In the genomic region with DNA sequence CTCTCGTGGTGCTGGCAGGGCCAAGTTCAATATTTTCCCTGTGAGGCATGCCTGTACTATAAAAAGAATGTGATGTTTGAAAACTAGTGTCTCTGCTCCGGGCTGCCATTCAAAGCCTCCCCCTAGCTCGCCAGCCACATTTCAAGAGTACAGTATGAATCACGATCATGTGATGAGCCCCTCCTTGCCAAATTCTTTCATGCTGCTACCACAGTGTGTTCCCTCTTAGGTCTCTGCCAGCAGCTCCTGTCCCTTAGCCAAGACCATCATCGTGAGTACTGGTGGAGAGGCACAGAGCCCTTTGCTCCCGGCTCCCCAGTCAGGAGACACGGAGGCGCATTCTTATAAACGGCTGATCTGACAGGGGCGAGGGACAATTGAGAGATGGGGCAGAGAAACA, we compare ENCODE assay signal across 10 mouse cellular contexts. TPM values are rescaled to one million over a fixed set of nuclear protein-coding genes. Genes with fewer than 3 reads are reported as not detected.
DNase-seq lines count a peak whose midpoint lies in the region; ATAC-seq and TF ChIP-seq lines count a peak whose summit lies in the region.
"Had no signal": no experiment of that assay in that cellular context is flagged by ENCODE, and none has a peak within 500 bp of the region (broad histone marks: within the 10 kb centered on the region; RNA-seq: fewer than 3 reads in every experiment).

No protein-coding gene starts in this region.

- no peak for TF ChIP-seq CTCF in liver, adult 2 months (IDR thresholded peaks at IDR 0.05; ENCODE audit: low read depth, low read length)
- no peak for TF ChIP-seq CTCF in embryonic fibroblast, embryonic 13.5 days (IDR thresholded peaks at IDR 0.05; ENCODE audit: borderline replicate concordance, insufficient read depth, low read length)

- no peak overlapping the region for H3K4me3 ChIP-seq in liver, adult 2 months (ENCODE audit: insufficient read depth, low read depth, low read length)
- H3K4me3 ChIP-seq in embryonic fibroblast, embryonic 13.5 days (ENCODE audit: insufficient read depth, low read length) = no peak overlapping the region
- no peak overlapping the region for H3K4me3 ChIP-seq in kidney, embryonic 14.5 days (ENCODE audit: low read length)
- 0 out of 2 replicates have a peak overlapping the region, but pooled peaks have one; percentile 13 for H3K4me3 ChIP-seq in limb, embryonic 10.5 days
- H3K4me3 ChIP-seq: erythroblast, embryonic 14.5 days had no signal

- ATAC-seq in kidney, embryonic 14.5 days (ENCODE audit: low FRiP score, low TSS enrichment) = no peak

- H3K4me2 ChIP-seq in kidney, embryonic 14.5 days (replicated peaks; ENCODE audit: low read depth, low read length) = no peak overlapping the region

- no peaks in the 10 kb centered on the region for H3K36me3 ChIP-seq in liver, adult 2 months (ENCODE audit: control insufficient read depth, insufficient read depth, low read length)
- peaks cover 7% of the 10 kb centered on the region; the same call in 1 of the 2 replicates for H3K36me3 ChIP-seq in kidney, embryonic 14.5 days (ENCODE audit: control insufficient read depth, insufficient read depth, low read length)
- peaks cover 61% of the 10 kb centered on the region for H3K36me3 ChIP-seq in limb, embryonic 10.5 days

- H3K27me3 ChIP-seq in liver, adult 2 months (ENCODE audit: control insufficient read depth, insufficient read depth, low read length) = no peaks in the 10 kb centered on the region
- no peaks in the 10 kb centered on the region for H3K27me3 ChIP-seq in kidney, embryonic 14.5 days (ENCODE audit: control insufficient read depth, insufficient read depth, low read length)
- no peaks in the 10 kb centered on the region for H3K27me3 ChIP-seq in limb, embryonic 10.5 days (ENCODE audit: low read depth, poor library complexity, severe bottlenecking)

- peaks cover 6% of the 10 kb centered on the region for H3K4me1 ChIP-seq in liver, adult 2 months (ENCODE audit: control insufficient read depth, insufficient read depth, low read length)
- H3K4me1 ChIP-seq in embryonic fibroblast, embryonic 13.5 days (ENCODE audit: control insufficient read depth, insufficient read depth, low read length) = peaks cover 55% of the 10 kb centered on the region
- H3K4me1 ChIP-seq in kidney, embryonic 14.5 days (ENCODE audit: control insufficient read depth, insufficient read depth, low read length) = peaks cover 77% of the 10 kb centered on the region
- H3K4me1 ChIP-seq in limb, embryonic 10.5 days = peaks cover 92% of the 10 kb centered on the region

- H3K79me2 ChIP-seq in liver, adult 2 months (ENCODE audit: control insufficient read depth, insufficient read depth, low read length) = no peaks in the 10 kb centered on the region

- no peaks in the 10 kb centered on the region for H3K9me3 ChIP-seq in kidney, embryonic 14.5 days (ENCODE audit: control insufficient read depth, low read length)
- no peaks in the 10 kb centered on the region for H3K9me3 ChIP-seq in limb, embryonic 10.5 days (replicated peaks)

- DNase-seq in liver, adult 2 months (ENCODE audit: extremely low read depth, low read depth, low spot score) = peak; percentile 79
- no peak for DNase-seq in liver
- DNase-seq in heart, adult 9 months (ENCODE audit: low spot score in 2 of 2) = peak; percentile 89 to 91
- DNase-seq in limb, embryonic 10.5 days (ENCODE audit: low spot score) = no peak
- DNase-seq in ovary, postnatal 14 days (ENCODE audit: low spot score) = peak; percentile 37
- DNase-seq in spleen, postnatal 10 days (ENCODE audit: low spot score in 2 of 2) = no peak

- H3K27ac ChIP-seq in liver, adult 2 months (replicated peaks; ENCODE audit: insufficient read depth, low read depth, low read length) = no peak overlapping the region
- H3K27ac ChIP-seq in embryonic fibroblast, embryonic 13.5 days (ENCODE audit: insufficient read depth, low read length) = peak overlapping the region; percentile 75
- peak overlapping the region; percentile 70; the same call in 1 of the 2 replicates for H3K27ac ChIP-seq in kidney, embryonic 14.5 days (ENCODE audit: low read depth, low read length)
- peak overlapping the region; percentile 67 for H3K27ac ChIP-seq in limb, embryonic 10.5 days

- H3K9ac ChIP-seq in liver, adult 2 months (ENCODE audit: low read depth, low read length) = no peak overlapping the region
- H3K9ac ChIP-seq in kidney, embryonic 14.5 days (ENCODE audit: low read depth, low read length) = no peak overlapping the region

- 14% methylated on average over 10 of the region's 10 CpGs for WGBS in liver, adult 2 months
- 8% methylated on average over 10 of the region's 10 CpGs for WGBS in kidney, embryonic 14.5 days
- WGBS in limb, embryonic 10.5 days = 45% methylated on average over 10 of the region's 10 CpGs

- TF ChIP-seq POLR2A in liver, adult 2 months (IDR thresholded peaks at IDR 0.05; ENCODE audit: extremely low read depth, insufficient read depth, low read length) = no peak
- no peak for TF ChIP-seq POLR2A in embryonic fibroblast, embryonic 13.5 days (IDR thresholded peaks at IDR 0.05; ENCODE audit: low read depth, low read length)

RNA-seq across cellular contexts. Expression of a gene that starts 54.2 kb away (rescaled TPM):
- 0.07 TPM in 1 of 2 replicates, not detected in the other for total RNA-seq in liver, adult 2 months (2014; rRNA removed)
- 0.05 TPM in 1 of 2 replicates, not detected in the other for polyA plus RNA-seq in liver, adult 2 months (2012; rRNA removed)
- polyA plus RNA-seq in embryonic fibroblast, embryonic 13.5 days (2011; ENCODE audit: insufficient read length, low read depth, missing spikeins) = 195 and 437 TPM in 2 replicates
- 54.3 and 80.2 TPM in 2 replicates for polyA plus RNA-seq in kidney, embryonic 14.5 days (2014; fragmentation: Nextera tagmentation; extraction: Ambion mirVana)
- polyA plus RNA-seq in limb, embryonic 10.5 days (2016; fragmentation: Nextera tagmentation; extraction: Ambion mirVana) = 129 and 160 TPM in 2 replicates
- polyA plus RNA-seq: spleen, adult 2 months had no signal

Comparison
In these comparisons a context has a peak if more than half of its experiments do, and no peak if none do; other contexts are left out.
1. DNase-seq: peak in liver, adult 2 months (single experiment), heart, adult 9 months (2 of 2) and ovary, postnatal 14 days (single experiment); none in liver (single experiment), limb, embryonic 10.5 days (single experiment) and spleen, postnatal 10 days (0 of 2).
2. RNA of a gene that starts 54.2 kb away (polyA plus RNA-seq): 195 to 437 TPM in embryonic fibroblast, embryonic 13.5 days, 129 to 160 TPM in limb, embryonic 10.5 days and 54.3 to 80.2 TPM in kidney, embryonic 14.5 days; 0.05 TPM in liver, adult 2 months; every median in the first group is over 10 times any median in the second.